Mouse (Mus musculus) MEL (cell line): ENCODE data around the gene Ficd. TPM values are rescaled to one million over a fixed set of nuclear protein-coding genes. Genes with fewer than 3 reads are reported as not detected.

Experiments used
- DNase-seq: peaks from one replicate; pipeline ENCODE4 v3.0.0; 2011; ENCODE audit warnings: low read depth, low spot score
- H3K27ac ChIP-seq: 2 replicates; pipeline ENCODE4 v1.5.1; 2012; ENCODE audit warnings: low read depth, mild to moderate bottlenecking, control low read depth, low read length, moderate library complexity; ENCODE audit not compliant: control insufficient read depth
- H3K27me3 ChIP-seq, 2 experiments: fragments of 150-350 bp in 1 of 2; sonication (generic) in 1 of 2; 2 replicates each; pipeline ENCODE4 v1.6.1; 2012; ENCODE audit warnings: low read length in 2 of 2, mild to moderate bottlenecking in 2 of 2, improper control_type of control experiment in 1 of 2, moderate library complexity in 1 of 2; ENCODE audit not compliant: insufficient read depth in 2 of 2, control insufficient read depth in 1 of 2
- H3K36me3 ChIP-seq, 2 experiments: 2 replicates each; pipeline ENCODE4 v1.6.1; 2012 to 2014; ENCODE audit warnings: low read length in 2 of 2, improper control_type of control experiment in 1 of 2, inconsistent platforms in 1 of 2, mild to moderate bottlenecking in 1 of 2; ENCODE audit not compliant: insufficient read depth in 2 of 2, control insufficient read depth in 1 of 2
- H3K4me1 ChIP-seq, 2 experiments: fragments of 150-350 bp in 1 of 2; sonication (generic) in 1 of 2; 2 replicates each; pipeline ENCODE4 v1.6.1; 2012; ENCODE audit warnings: low read length in 2 of 2, improper control_type of control experiment in 1 of 2, mild to moderate bottlenecking in 1 of 2; ENCODE audit not compliant: insufficient read depth in 2 of 2, control insufficient read depth in 1 of 2
- H3K4me3 ChIP-seq, 2 experiments: fragments of 150-350 bp in 1 of 2; sonication (generic) in 1 of 2; 2 replicates each; pipeline ENCODE4 v1.5.1; 2012; ENCODE audit warnings: low read depth in 2 of 2, low read length in 2 of 2, mild to moderate bottlenecking in 2 of 2, moderate library complexity in 2 of 2, control low read depth in 1 of 2, improper control_type of control experiment in 1 of 2; ENCODE audit not compliant: control insufficient read depth in 1 of 2, insufficient read depth in 1 of 2
- H3K79me2 ChIP-seq: 2 replicates; pipeline ENCODE4 v1.6.1; 2012; ENCODE audit warnings: mild to moderate bottlenecking, low read length, moderate library complexity; ENCODE audit not compliant: control insufficient read depth, poor library complexity, insufficient read depth
- H3K9ac ChIP-seq: 2 replicates; pipeline ENCODE4 v1.6.1; 2012; ENCODE audit warnings: low read depth, mild to moderate bottlenecking, control low read depth, low read length, moderate library complexity; ENCODE audit not compliant: control insufficient read depth, poor library complexity, severe bottlenecking
- H3K9me3 ChIP-seq: fragments of 150-350 bp; sonication (generic); replicated peaks from 2 replicates; pipeline ENCODE4 v1.6.1; 2012; ENCODE audit warnings: mild to moderate bottlenecking, low read length, improper control_type of control experiment, moderate library complexity; ENCODE audit not compliant: insufficient read depth
- CTCF ChIP-seq, 3 experiments: IDR thresholded peaks in 2 of 3; conservative IDR thresholded peaks in 1 of 3; 2 replicates each; pipeline ENCODE4 v1.5.1; 2011 to 2012; ENCODE audit warnings: low read length in 3 of 3, low read depth in 2 of 3, mild to moderate bottlenecking in 2 of 3, improper control_type of control experiment in 1 of 3, inconsistent platforms in 1 of 3, mixed read lengths in 1 of 3, moderate library complexity in 1 of 3; ENCODE audit not compliant: control insufficient read depth in 1 of 3, insufficient read depth in 1 of 3, poor library complexity in 1 of 3, severe bottlenecking in 1 of 3
- EP300 ChIP-seq, 2 experiments: IDR thresholded peaks; 2 replicates each; pipeline ENCODE4 v1.6.1; 2011; ENCODE audit warnings: improper control_type of control experiment in 2 of 2, low read length in 2 of 2, low read depth in 1 of 2, mild to moderate bottlenecking in 1 of 2
- ETS1 ChIP-seq: IDR thresholded peaks from 2 replicates; pipeline ENCODE4 v1.6.1; 2012; ENCODE audit warnings: low read depth, mild to moderate bottlenecking, inconsistent platforms, low read length, improper control_type of control experiment, moderate library complexity
- GABPA ChIP-seq: IDR thresholded peaks from 2 replicates; pipeline ENCODE4 v1.6.1; 2012; ENCODE audit warnings: low read depth, mild to moderate bottlenecking, inconsistent platforms, low read length, improper control_type of control experiment, moderate library complexity
- HCFC1 ChIP-seq: IDR thresholded peaks from 2 replicates; pipeline ENCODE4 v1.6.1; 2012; ENCODE audit warnings: low read depth, mild to moderate bottlenecking, inconsistent platforms, low read length, improper control_type of control experiment, moderate library complexity
- MAZ ChIP-seq: IDR thresholded peaks from 2 replicates; pipeline ENCODE4 v1.6.1; 2012; ENCODE audit warnings: low read depth, mild to moderate bottlenecking, inconsistent platforms, low read length, improper control_type of control experiment
- MEF2A ChIP-seq: IDR thresholded peaks from 2 replicates; pipeline ENCODE4 v1.6.1; 2014; ENCODE audit warnings: low read depth, mild to moderate bottlenecking, inconsistent platforms, low read length, improper control_type of control experiment; ENCODE audit not compliant: poor library complexity, insufficient replicate concordance, severe bottlenecking; ENCODE audit errors: extremely low read depth
- NRF1 ChIP-seq: IDR thresholded peaks from 2 replicates; pipeline ENCODE4 v1.6.1; 2014; ENCODE audit warnings: low read depth, mild to moderate bottlenecking, inconsistent platforms, low read length, improper control_type of control experiment, moderate library complexity; ENCODE audit not compliant: poor library complexity, insufficient read depth, severe bottlenecking
- POLR2A ChIP-seq, 2 experiments: IDR thresholded peaks; 2 replicates each; pipeline ENCODE4 v1.6.1; 2011 to 2012; ENCODE audit warnings: low read length in 2 of 2, mild to moderate bottlenecking in 2 of 2, control low read depth in 1 of 2, improper control_type of control experiment in 1 of 2, low read depth in 1 of 2, moderate library complexity in 1 of 2; ENCODE audit not compliant: control insufficient read depth in 1 of 2, insufficient read depth in 1 of 2, poor library complexity in 1 of 2
- RCOR1 ChIP-seq: IDR thresholded peaks from 2 replicates; pipeline ENCODE4 v1.6.1; 2012; ENCODE audit warnings: low read depth, mild to moderate bottlenecking, inconsistent platforms, low read length, improper control_type of control experiment
- TBP ChIP-seq: IDR thresholded peaks from 2 replicates; pipeline ENCODE4 v1.8.0; 2011; ENCODE audit warnings: low read depth, low read length, improper control_type of control experiment
- TCF12 ChIP-seq: IDR thresholded peaks from 2 replicates; pipeline ENCODE4 v1.6.1; 2014; ENCODE audit warnings: low read depth, mild to moderate bottlenecking, inconsistent platforms, low read length, improper control_type of control experiment, moderate library complexity
- ZMIZ1 ChIP-seq: IDR thresholded peaks from 2 replicates; pipeline ENCODE4 v1.6.1; 2012; ENCODE audit warnings: low read depth, mild to moderate bottlenecking, inconsistent platforms, low read length, improper control_type of control experiment, moderate library complexity
- ZNF384 ChIP-seq: IDR thresholded peaks from 2 replicates; pipeline ENCODE4 v1.6.1; 2012; ENCODE audit warnings: low read depth, mild to moderate bottlenecking, inconsistent platforms, low read length, improper control_type of control experiment
- polyA plus RNA-seq, 2 experiments: library from polyadenylated mRNA; stranded (reverse) in 1 of 2; unstranded in 1 of 2; fragments of >175 nt in 1 of 2; fragments of >200 nt in 1 of 2; gene quantifications; 2 replicates each; pipeline versions ENCODE4 v1.2.1 to v1.2.4; 2012; ENCODE audit warnings: low replicate concordance in 2 of 2, low read depth in 1 of 2; ENCODE audit not compliant: insufficient read length in 2 of 2, insufficient read depth in 1 of 2, missing spikeins in 1 of 2
- total RNA-seq: library from RNA; depleted of rRNA; stranded (reverse); fragments of 300-350 nt; gene quantifications from 2 replicates; pipeline ENCODE4 v1.2.3, GENCODE M21; 2012

Gene Ficd
- total and polyA plus RNA-seq, 3 experiments = 2.5 to 2.7 TPM; not detected in 1

GRCm38 (mm10) chr5:113751521-113752157, 16.0 kb downstream of the Ficd start:
- no peaks in the 10 kb centered on the region for H3K4me1 ChIP-seq
- H3K36me3 ChIP-seq = peaks cover 0 to 8% of the 10 kb centered on the region in 2 experiments; a peak in 2 of 4 replicates
- DNase-seq = no peak
- TF ChIP-seq ZMIZ1 (no peak), ETS1 (no peak), NRF1 (no peak), TCF12 (no peak), TBP (no peak), MAZ (no peak), RCOR1 (no peak), MEF2A (no peak)
- no peak overlapping the region for H3K4me3 ChIP-seq
- H3K79me2 ChIP-seq = no peaks in the 10 kb centered on the region
- H3K9ac ChIP-seq = no peak overlapping the region
- no peak overlapping the region for H3K27ac ChIP-seq
- H3K27me3 ChIP-seq = no peaks in the 10 kb centered on the region
- H3K9me3 ChIP-seq = no peaks in the 10 kb centered on the region

- TF ChIP-seq ZNF384 (no peak), GABPA (no peak), HCFC1 (no peak), CTCF (IDR thresholded peaks at IDR 0.05 in 2 of 3, conservative IDR thresholded peaks at IDR 0.05 in 1 of 3; ENCODE audit: control insufficient read depth in 1 of 3, insufficient read depth in 1 of 3, low read depth in 2 of 3, low read length in 3 of 3, poor library complexity in 1 of 3, severe bottlenecking in 1 of 3) (no peak), POLR2A (IDR thresholded peaks at IDR 0.05; ENCODE audit: control insufficient read depth in 1 of 2, insufficient read depth in 1 of 2, low read depth in 1 of 2, low read length in 2 of 2, poor library complexity in 1 of 2) (no peak), EP300 (IDR thresholded peaks at IDR 0.05; ENCODE audit: low read depth in 1 of 2, low read length in 2 of 2) (no peak)
- TF ChIP-seq, all 39 proteins: peak for 0
- H3K9me3 ChIP-seq = no peaks in the 10 kb centered on the region
- DNase-seq = no peak
- no peaks in the 10 kb centered on the region for H3K79me2 ChIP-seq
- H3K27me3 ChIP-seq = no peaks in the 10 kb centered on the region
- H3K4me1 ChIP-seq = no peaks in the 10 kb centered on the region
- no peak overlapping the region for H3K27ac ChIP-seq
- H3K9ac ChIP-seq = no peak overlapping the region
- H3K36me3 ChIP-seq = peaks cover 0 to 9% of the 10 kb centered on the region in 2 experiments; a peak in 2 of 4 replicates
- no peak overlapping the region for H3K4me3 ChIP-seq
These were observed 19.9 kb downstream of the Ficd start for GRCm38 (mm10) chr5:113755347-113756030.
